In the genomic region with DNA sequence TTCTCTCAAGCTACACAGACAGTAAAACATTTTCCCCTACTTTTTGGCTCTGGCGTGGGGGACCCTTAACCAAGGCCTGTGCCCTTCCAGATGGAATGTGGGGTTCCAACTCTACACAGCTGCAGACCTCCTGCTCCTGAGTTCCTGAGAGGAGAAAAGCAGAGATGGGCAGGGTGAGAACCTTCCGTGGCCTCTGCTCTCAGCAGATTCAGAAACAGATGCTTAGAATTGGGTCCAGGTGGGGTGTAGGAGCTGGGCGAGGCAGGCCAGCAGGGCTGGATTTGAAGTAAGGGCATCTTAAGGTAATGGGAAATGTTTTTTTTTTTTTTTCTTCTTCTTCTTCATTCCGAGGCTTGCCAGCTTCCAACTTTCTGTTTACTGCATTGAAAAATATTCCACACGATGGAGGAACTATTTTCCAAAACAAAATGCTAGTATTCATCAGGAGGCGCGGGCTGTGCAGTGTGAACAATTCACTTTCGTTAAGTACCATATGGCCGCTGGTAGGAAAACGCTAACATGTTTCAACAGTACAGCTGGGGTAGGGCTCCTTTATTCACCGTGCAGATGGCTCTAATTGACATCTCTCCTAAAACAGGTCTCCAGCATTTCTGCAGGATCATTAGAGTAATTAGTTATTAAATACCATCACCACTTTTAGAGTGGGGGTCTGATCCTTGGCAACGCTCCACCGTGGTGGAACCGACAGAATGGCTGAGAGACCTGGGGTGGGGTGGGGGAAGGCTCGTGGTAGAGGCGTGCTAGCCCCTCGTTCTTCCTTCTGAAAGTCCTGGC, we compare ENCODE assay signal across 13 mouse cellular contexts.
DNase-seq lines count a peak whose midpoint lies in the region; ATAC-seq lines count a peak whose summit lies in the region.
"Had no signal": no experiment of that assay in that cellular context is flagged by ENCODE, and none has a peak within 500 bp of the region (broad histone marks: within the 10 kb centered on the region; RNA-seq: fewer than 3 reads in every experiment).

No protein-coding gene starts in this region.

- WGBS in midbrain, embryonic 10.5 days, result 87% methylated on average over 17 of the region's 17 CpGs
- 83% methylated on average over 17 of the region's 17 CpGs for WGBS in midbrain, embryonic 11.5 days
- 14% methylated on average over 17 of the region's 17 CpGs for WGBS in forebrain, embryonic 16.5 days

- H3K4me3 ChIP-seq in midbrain, embryonic 10.5 days, result no peak overlapping the region
- no peak overlapping the region for H3K4me3 ChIP-seq in midbrain, embryonic 11.5 days (ENCODE audit: low read depth, low read length)
- H3K4me3 ChIP-seq in forebrain, embryonic 16.5 days (replicated peaks; ENCODE audit: low read length), result no peak overlapping the region
- H3K4me3 ChIP-seq: gastrocnemius, adult 2 months had no signal

- H3K4me2 ChIP-seq in midbrain, embryonic 11.5 days, result no peak overlapping the region
- 0 out of 2 replicates have a peak overlapping the region, but pooled peaks have one; percentile 14 for H3K4me2 ChIP-seq in forebrain, embryonic 16.5 days (ENCODE audit: low read length)

- H3K27me3 ChIP-seq in midbrain, embryonic 10.5 days (ENCODE audit: low read depth, poor library complexity, severe bottlenecking), result no peaks in the 10 kb centered on the region
- H3K27me3 ChIP-seq in midbrain, embryonic 11.5 days (ENCODE audit: control insufficient read depth, insufficient read depth, low read length), result no peaks in the 10 kb centered on the region
- H3K27me3 ChIP-seq in forebrain, embryonic 16.5 days (replicated peaks; ENCODE audit: control insufficient read depth, insufficient read depth, low read length), result no peaks in the 10 kb centered on the region
- H3K27me3 ChIP-seq: Patski had no signal

- no peaks in the 10 kb centered on the region for H3K9me3 ChIP-seq in midbrain, embryonic 10.5 days (replicated peaks)
- H3K9me3 ChIP-seq in midbrain, embryonic 11.5 days (ENCODE audit: control insufficient read depth, low read length), result no peaks in the 10 kb centered on the region
- no peaks in the 10 kb centered on the region for H3K9me3 ChIP-seq in forebrain, embryonic 16.5 days (ENCODE audit: control insufficient read depth, low read length)

- H3K9ac ChIP-seq in midbrain, embryonic 11.5 days (ENCODE audit: low read length), result no peak overlapping the region
- peak overlapping the region; percentile 34; the same call in 1 of the 2 replicates for H3K9ac ChIP-seq in forebrain, embryonic 16.5 days (replicated peaks; ENCODE audit: low read depth, low read length)

- no peak for DNase-seq in midbrain, embryonic 10.5 days (ENCODE audit: low spot score)
- no peak for DNase-seq in midbrain, embryonic 11.5 days (ENCODE audit: low spot score, missing footprints)
- DNase-seq in layer of hippocampus, adult 8-10 months (ENCODE audit: low spot score in 2 of 2), result peak; percentile 60 to 70
- peak; percentile 56 for DNase-seq in retina, postnatal 1 day
- DNase-seq in MN1 (ENCODE audit: low spot score), result no peak
- no peak for DNase-seq in gastrocnemius, postnatal 10 days
- DNase-seq: gastrocnemius, adult 2 months; kidney, adult 8-10 months; lung, adult 2 months; thymus, postnatal 25 days had no signal

- H3K4me1 ChIP-seq in midbrain, embryonic 10.5 days, result peaks cover 8% of the 10 kb centered on the region; the same call in 1 of the 2 replicates
- no peaks in the 10 kb centered on the region for H3K4me1 ChIP-seq in midbrain, embryonic 11.5 days (ENCODE audit: control insufficient read depth, insufficient read depth, low read length)
- H3K4me1 ChIP-seq in forebrain, embryonic 16.5 days (replicated peaks; ENCODE audit: control insufficient read depth, insufficient read depth, low read length), result peaks cover 63% of the 10 kb centered on the region

- H3K27ac ChIP-seq in midbrain, embryonic 10.5 days (replicated peaks), result peak overlapping the region; percentile 38; the same call in 1 of the 2 replicates
- H3K27ac ChIP-seq in midbrain, embryonic 11.5 days (ENCODE audit: low read depth, low read length), result no peak overlapping the region
- H3K27ac ChIP-seq in forebrain, embryonic 16.5 days (ENCODE audit: low read length), result peak overlapping the region; percentile 79
- H3K27ac ChIP-seq: gastrocnemius, adult 2 months had no signal

- no peak for ATAC-seq in midbrain, embryonic 11.5 days (ENCODE audit: low FRiP score)
- peak; percentile 84 for ATAC-seq in forebrain, embryonic 16.5 days
- no peak for ATAC-seq in megakaryocyte, adult 5-6 weeks (ENCODE audit: poor library complexity, severe bottlenecking)
- ATAC-seq: Patski had no signal

- no peaks in the 10 kb centered on the region for H3K36me3 ChIP-seq in midbrain, embryonic 10.5 days
- H3K36me3 ChIP-seq in midbrain, embryonic 11.5 days (ENCODE audit: control insufficient read depth, insufficient read depth, low read length), result no peaks in the 10 kb centered on the region
- no peaks in the 10 kb centered on the region for H3K36me3 ChIP-seq in forebrain, embryonic 16.5 days (ENCODE audit: control insufficient read depth, insufficient read depth)

Comparison
In these comparisons a context has a peak if more than half of its experiments do, and no peak if none do; other contexts are left out.
1. DNase-seq: peak in layer of hippocampus, adult 8-10 months (2 of 2) and retina, postnatal 1 day (single experiment); none in midbrain, embryonic 10.5 days (single experiment), midbrain, embryonic 11.5 days (single experiment), MN1 (single experiment) and gastrocnemius, postnatal 10 days (single experiment).